Mouse (Mus musculus): Measurements from ENCODE around the gene Tor1b.
"Not testable (repeated sequence)": the region's sequence is repeated elsewhere in the genome, so short reads cannot be mapped to it uniquely, and the experiment has no call there.

- TF ChIP-seq MAFK (IDR thresholded peaks at IDR 0.05; ENCODE audit: borderline replicate concordance, low read depth, low read length); MYB (IDR thresholded peaks at IDR 0.05; ENCODE audit: low read depth, low read length); ZC3H11A (IDR thresholded peaks at IDR 0.05; ENCODE audit: low read depth, low read length); RCOR1 (IDR thresholded peaks at IDR 0.05; ENCODE audit: low read depth, low read length); GABPA (IDR thresholded peaks at IDR 0.05; ENCODE audit: low read depth, low read length); POLR2A (IDR thresholded peaks at IDR 0.05; ENCODE audit: control insufficient read depth in 1 of 2, insufficient read depth in 1 of 2, low read depth in 1 of 2, low read length in 2 of 2, poor library complexity in 1 of 2); ZNF384 (IDR thresholded peaks at IDR 0.05; ENCODE audit: low read depth, low read length); MEF2A (IDR thresholded peaks at IDR 0.05; ENCODE audit: extremely low read depth, insufficient replicate concordance, low read depth, low read length, poor library complexity, severe bottlenecking); MAZ (IDR thresholded peaks at IDR 0.05; ENCODE audit: low read depth, low read length); TCF12 (IDR thresholded peaks at IDR 0.05; ENCODE audit: low read depth, low read length); NRF1 (IDR thresholded peaks at IDR 0.05; ENCODE audit: insufficient read depth, low read depth, low read length, poor library complexity, severe bottlenecking): not testable (repeated sequence)
- TF ChIP-seq EP300 (IDR thresholded peaks at IDR 0.05; ENCODE audit: low read depth in 1 of 2, low read length in 2 of 2) (peak in 1 of 2 experiments; percentile 19; a peak in 1 of 4 replicates), CTCF (IDR thresholded peaks at IDR 0.05 in 2 of 3, conservative IDR thresholded peaks at IDR 0.05 in 1 of 3; ENCODE audit: control insufficient read depth in 1 of 3, insufficient read depth in 1 of 3, low read depth in 2 of 3, low read length in 3 of 3, poor library complexity in 1 of 3, severe bottlenecking in 1 of 3) (peak in 2 of 3 experiments; percentile 39 to 46; a peak in 4 of 6 replicates), ETS1 (IDR thresholded peaks at IDR 0.05; ENCODE audit: low read depth, low read length) (peak; percentile 44; the same call in 1 of the 2 replicates)
Measured at GRCm38 (mm10) chr2:30942116-30942515, 10.6 kb upstream of the Tor1b start.
